Comparison of ENCODE assay signal across 25 mouse cellular contexts in the genomic region with DNA sequence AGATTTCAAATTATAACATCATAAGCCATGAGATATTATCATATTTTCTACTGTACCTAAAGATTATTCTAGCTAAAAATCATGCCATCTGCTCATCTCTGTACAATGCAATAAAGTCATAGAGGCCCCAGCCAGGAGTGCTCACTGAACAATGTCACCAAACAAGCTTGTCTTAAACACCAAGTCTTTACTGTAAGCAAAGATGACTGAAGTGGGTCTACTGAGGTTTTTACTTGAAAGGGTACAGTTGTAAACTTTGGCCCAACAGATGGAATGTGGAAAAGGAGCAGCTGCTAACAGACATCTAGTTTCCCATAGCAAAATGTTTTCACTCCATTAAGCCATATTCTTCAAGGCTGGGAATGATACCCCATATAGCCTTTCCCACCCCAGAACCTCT.
"Had no signal": no experiment of that assay in that cellular context is flagged by ENCODE, and none has a peak within 500 bp of the region (broad histone marks: within the 10 kb centered on the region; RNA-seq: fewer than 3 reads in every experiment).

No protein-coding gene starts in this region.

- H3K27me3 ChIP-seq: heart, embryonic 13.5 days; heart, embryonic 15.5 days; hindbrain, embryonic 13.5 days; hindbrain, embryonic 15.5 days; kidney, embryonic 15.5 days; limb, embryonic 13.5 days had no signal

- H3K27ac ChIP-seq: heart, adult 2 months; heart, embryonic 13.5 days; heart, embryonic 15.5 days; hindbrain, embryonic 13.5 days; hindbrain, embryonic 15.5 days; hindbrain, postnatal 0 days; kidney, embryonic 15.5 days; kidney, postnatal 0 days; limb, embryonic 13.5 days had no signal

- H3K36me3 ChIP-seq: heart, embryonic 13.5 days; heart, embryonic 15.5 days; hindbrain, embryonic 13.5 days; hindbrain, embryonic 15.5 days; kidney, embryonic 15.5 days; limb, embryonic 13.5 days had no signal

- ATAC-seq: forebrain, postnatal 0 days; hindbrain, postnatal 0 days; intestine, embryonic 16.5 days had no signal

- H3K4me3 ChIP-seq: heart, adult 2 months; heart, embryonic 13.5 days; heart, embryonic 15.5 days; hindbrain, embryonic 13.5 days; hindbrain, embryonic 15.5 days; kidney, embryonic 15.5 days; limb, embryonic 13.5 days had no signal

- H3K4me1 ChIP-seq: heart, embryonic 13.5 days; heart, embryonic 15.5 days; hindbrain, embryonic 13.5 days; hindbrain, embryonic 15.5 days; kidney, embryonic 15.5 days; limb, embryonic 13.5 days had no signal

- DNase-seq: forebrain, postnatal 0 days; gastrocnemius, postnatal 14 days; gastrocnemius, postnatal 36 days; heart, adult 11 months; heart, adult 2 months; heart, postnatal 14 days; heart, postnatal 36 days; kidney, adult 11 months; kidney, adult 2 months; kidney, adult 9 months; kidney, postnatal 14 days; kidney, postnatal 36 days; layer of hippocampus, adult 9-11 months; layer of hippocampus, postnatal 36 days; left cerebral cortex, postnatal 4 days had no signal

- H3K9me3 ChIP-seq: heart, embryonic 13.5 days; heart, embryonic 15.5 days; hindbrain, embryonic 13.5 days; hindbrain, embryonic 15.5 days; kidney, embryonic 15.5 days; limb, embryonic 13.5 days had no signal

- H3K4me2 ChIP-seq: heart, embryonic 11.5 days; heart, embryonic 13.5 days; heart, embryonic 15.5 days; hindbrain, embryonic 13.5 days; hindbrain, embryonic 15.5 days; kidney, embryonic 15.5 days; limb, embryonic 13.5 days had no signal

- H3K9ac ChIP-seq: forebrain, postnatal 0 days; heart, embryonic 13.5 days; heart, embryonic 15.5 days; hindbrain, embryonic 13.5 days; hindbrain, embryonic 15.5 days; kidney, embryonic 15.5 days; limb, embryonic 13.5 days had no signal
